Mouse (Mus musculus): Measurements from ENCODE around the gene Gtf3a.
"Not testable (repeated sequence)": the region's sequence is repeated elsewhere in the genome, so short reads cannot be mapped to it uniquely, and the experiment has no call there.

Gtf3a gene

DNA sequence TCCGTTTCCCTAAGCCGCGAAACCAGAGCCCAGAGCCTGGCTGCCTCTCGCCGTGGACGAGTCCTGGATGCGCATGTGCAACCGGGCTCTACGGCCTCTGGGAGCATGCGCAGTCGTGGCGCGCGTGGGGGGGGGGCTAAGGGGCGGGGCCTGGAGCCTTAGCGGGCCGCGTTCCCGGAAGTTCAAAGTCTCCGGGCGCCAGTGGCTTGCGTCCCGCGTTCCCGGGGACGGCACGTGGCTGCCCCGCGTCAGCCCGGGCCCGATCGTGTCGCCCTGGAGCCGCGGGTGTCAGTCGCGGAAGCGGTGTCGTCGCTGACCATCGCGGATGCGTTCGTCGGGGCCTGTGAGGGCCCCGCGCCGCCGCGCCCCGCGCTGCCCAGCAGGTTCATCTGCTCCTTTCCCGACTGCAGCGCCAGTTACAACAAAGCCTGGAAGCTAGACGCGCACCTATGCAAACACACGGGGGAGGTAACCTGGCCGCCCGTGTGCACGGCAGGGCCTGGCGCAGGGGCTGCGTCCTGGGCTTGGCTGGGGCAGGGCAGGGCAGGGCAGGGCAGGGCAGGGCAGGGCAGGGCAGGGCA lies at the start of gene Gtf3a:
Gene Gtf3a (plus strand): TSS at position 150 of the 581 bp plus-strand sequence.
- peak; percentile 58 for DNase-seq (ENCODE audit: low spot score)

DNA sequence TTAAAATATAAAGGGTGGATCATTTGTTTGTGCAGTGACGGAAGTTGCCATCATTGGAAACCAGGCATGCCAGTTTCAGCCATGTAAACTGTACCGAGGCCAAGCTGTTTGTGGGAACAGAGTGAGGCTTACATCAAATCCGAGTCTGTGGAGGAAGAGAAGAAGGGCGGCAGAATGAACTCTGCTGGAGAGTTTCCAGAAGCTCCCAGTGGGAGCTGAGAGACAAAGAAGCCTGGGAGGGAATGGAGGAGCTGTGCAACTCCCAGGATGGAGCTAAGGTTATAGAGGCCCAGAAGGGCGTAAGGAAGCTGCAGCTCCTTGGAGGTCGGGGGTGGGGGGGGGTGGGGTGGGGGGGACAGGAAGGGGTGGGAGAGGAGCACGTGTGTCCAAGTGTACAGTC lies 48.1 kb upstream of the Gtf3a start:
- DNase-seq (ENCODE audit: low spot score): no peak

DNA sequence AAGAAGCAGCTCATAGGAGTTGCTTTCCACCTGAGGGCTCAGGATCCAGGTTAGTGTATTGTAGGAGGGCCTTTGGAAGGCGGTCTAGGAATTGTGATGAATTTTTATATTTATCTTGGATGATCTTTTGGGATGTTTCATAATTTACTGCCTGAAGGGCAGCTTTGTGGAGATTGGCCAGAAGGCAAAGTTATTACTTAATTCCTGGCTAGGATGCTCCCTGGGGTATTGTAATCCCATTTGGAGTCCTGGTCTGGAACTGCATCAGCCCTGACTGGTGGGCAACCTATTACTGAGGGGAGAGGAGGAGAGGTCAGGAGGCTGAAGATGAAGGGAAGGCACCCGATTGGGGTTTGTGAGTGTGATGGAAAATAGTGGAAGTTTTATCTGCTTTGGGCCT lies 47.0 kb upstream of the Gtf3a start:
- no peak for DNase-seq (ENCODE audit: low spot score)

DNA sequence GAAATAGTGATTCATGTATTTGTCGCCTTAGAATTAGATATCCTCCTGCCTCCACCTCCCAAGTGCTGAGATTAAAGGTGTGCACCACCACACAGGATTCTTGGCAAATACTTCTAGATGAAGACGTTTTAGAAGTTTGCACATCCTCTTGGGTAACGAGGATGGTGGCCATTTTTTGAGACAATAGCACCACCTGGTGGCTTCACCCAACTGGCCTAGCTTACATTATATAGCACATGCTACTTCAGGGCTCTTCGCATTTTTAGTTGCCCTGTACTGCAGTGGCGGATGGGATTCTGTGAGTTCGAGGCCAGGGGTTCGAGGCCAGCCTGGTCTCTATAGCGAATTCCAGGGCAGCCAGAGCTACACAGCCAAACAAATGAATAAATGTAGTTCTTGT lies 44.1 kb upstream of the Gtf3a start:
- DNase-seq (ENCODE audit: low spot score): peak; percentile 56

DNA sequence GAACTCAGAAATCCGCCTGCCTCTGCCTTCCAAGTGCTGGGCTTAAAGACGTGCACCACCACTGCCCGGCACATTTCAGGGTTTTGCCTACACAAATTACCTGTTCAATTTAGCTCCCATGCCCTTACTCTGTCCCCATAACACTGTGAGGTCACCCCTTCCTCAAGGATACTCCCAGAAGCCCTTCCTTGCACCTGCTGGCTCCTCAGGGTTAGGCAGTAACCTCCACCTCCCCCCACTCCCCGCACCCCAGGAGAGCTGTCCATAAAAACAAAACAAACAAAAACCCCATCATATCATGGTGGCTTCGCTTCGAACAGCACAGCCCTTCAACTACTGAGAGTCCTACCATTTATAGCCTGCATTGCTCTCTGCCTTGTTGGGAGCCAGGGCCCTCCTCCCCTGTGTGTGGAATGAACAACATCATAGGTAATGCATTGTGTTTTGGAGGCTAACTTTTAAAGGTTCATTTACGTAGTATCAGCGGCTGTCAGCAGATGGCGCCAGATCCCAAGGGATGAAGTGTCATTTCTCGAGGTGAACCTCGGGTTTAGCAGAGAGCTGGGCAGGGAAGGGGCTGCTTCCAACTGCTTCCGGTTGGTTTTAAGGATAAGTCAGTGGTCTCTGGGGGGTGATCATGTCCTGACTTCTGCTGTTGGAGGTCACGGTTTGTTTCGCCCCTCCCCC lies 42.8 kb upstream of the Gtf3a start:
- peak; percentile 21 for DNase-seq (ENCODE audit: low spot score)

DNA sequence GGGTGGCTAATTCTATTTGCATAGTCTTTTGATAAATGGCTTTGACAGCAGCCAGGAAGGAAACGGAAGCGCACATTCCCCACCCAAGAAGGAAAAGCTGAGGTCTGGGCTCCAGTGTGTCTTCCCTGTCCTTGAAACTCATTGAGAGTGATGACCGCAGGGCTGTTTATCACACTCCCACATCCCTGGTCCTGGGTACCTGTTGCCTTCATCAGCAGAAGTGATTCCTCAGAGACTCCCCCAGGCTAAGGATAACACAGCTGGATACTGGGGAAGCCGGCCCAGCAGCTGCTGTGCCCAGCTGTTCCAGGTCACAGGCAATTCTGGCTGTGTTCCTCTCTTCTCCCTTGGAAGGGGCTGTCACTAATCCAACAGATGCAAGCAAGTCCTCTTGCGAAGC lies 40.9 kb upstream of the Gtf3a start:
- DNase-seq (ENCODE audit: low spot score): no peak

DNA sequence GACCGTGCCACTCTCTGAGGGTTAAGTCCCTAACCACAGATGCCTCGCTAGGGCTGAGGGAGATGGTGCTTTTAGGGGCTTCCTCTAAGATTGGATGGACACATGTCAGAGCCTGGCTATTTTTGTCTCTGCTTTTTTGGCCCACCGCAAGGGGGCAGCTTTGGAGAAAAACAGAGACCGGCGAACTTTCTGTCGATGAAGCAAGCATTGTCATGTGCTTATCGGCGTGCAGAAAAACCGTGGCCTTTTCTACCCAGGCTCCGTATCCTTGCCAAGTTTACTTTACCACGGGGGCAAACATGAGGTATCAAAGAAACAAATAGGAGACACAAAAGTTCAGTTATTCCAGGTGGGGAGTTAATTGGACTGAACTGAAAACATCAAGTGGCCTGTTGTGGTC lies 39.8 kb upstream of the Gtf3a start:
- no peak for DNase-seq (ENCODE audit: low spot score)

DNA sequence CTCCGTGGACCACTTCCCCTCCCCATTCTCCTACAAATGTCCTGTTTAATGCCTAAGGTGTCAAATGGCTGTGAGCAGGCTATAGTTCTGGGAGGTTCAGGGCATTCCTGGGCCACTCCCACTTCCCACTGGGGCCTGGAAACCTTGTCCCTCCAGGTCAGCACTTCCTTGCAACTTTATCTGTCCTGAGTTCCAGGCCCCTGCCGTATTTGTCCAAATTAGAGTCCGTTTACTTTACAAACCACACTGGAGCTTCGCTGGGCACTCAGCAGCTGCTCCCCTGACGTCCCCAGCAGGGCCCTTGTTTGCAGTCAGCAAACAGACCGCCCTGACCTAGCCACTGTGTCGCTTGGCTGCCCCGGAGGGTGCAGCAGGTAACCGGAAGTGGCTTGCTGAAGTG lies 36.3 kb upstream of the Gtf3a start:
- DNase-seq (ENCODE audit: low spot score): no peak

DNA sequence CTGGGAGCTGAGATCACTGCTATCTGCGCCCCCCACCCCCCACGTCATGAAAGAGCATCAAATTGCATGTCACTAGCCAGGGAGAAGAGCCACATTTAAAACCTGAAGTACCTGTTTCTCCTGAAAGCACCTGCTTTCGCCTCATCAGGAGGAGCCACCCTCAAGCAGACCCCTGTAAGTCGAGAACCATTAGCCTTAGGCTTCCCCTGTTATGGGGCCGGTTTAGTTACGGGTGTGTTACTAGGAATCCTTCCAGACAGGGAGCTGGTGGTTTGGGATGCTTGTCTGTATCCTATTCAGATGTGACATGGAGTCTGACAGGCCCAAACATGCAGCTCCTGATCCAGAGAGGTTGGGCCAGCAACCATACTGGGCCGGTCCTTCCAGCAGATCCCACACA lies 35.1 kb upstream of the Gtf3a start:
- DNase-seq (ENCODE audit: low spot score): no peak

DNA sequence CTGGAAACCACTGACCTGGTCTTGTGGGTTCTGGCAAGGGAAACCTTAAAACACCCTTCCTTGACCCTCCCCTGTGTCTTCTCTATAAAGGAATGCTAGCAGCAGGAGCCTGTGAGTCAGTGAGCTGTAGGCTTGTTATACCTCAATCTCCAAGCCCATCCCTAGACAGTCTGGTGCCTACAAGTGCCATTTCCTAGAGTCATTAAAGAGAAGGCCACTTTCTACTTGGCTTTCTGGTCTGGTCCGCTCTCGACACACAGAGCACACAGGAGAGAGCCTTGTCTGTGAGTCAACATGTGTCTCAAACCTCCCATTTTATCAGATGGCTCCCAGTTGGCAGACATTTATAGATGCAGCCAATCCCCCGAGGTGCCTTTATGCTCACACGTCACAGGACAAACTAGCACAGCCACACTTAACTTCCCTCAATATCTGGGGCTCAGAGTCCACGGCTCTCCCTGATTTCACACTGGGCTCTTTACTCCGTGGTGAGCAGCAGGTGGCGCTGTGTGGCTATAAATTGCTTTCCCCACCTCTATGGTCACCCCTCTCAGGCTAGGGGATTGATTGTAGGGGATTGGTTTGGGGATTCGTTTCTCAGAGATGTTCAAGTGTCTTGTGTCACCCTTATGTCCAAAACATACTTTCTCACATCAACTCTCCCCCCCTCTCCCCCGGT lies 34.2 kb upstream of the Gtf3a start:
- no peak for DNase-seq (ENCODE audit: low spot score)

DNA sequence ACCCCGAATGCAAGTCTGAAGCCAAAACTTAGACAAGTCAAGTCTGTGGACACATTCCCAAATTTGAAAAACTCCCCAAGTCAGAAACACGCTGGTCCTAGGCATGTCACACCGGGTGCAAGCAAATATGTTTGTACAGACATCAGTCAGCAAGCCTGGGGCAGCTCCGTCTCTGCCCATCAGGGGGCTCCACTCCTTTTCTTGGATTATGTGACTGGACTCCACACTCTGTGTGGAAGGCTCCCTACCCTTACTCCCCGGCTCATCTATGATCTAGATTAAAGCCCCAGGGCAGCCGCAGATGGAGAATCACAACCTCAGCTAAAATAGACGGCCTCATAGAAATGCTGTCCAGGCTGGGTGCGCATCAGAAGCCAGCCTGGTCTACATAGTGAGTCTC lies 32.2 kb upstream of the Gtf3a start:
- DNase-seq (ENCODE audit: low spot score): no peak

DNA sequence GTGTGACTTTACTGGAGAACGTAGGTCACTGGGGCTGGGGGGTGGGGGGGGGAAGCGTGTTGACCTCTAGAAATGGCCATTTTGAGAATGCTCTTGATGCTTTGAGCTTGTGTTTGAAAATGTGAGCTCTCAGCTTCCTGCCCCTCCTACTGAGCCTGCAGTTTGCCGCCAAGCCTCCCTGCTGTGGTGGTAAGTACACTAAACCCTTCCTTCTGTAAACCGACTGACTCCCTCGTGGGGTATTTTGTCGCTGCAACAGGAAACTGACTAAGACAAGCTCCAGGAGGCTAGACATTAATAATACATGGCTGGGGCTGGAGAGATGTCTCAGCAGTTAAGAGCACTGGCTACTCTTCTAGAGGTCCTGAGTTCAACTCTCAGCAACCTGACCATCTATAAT lies 31.7 kb upstream of the Gtf3a start:
- DNase-seq (ENCODE audit: low spot score): no peak

DNA sequence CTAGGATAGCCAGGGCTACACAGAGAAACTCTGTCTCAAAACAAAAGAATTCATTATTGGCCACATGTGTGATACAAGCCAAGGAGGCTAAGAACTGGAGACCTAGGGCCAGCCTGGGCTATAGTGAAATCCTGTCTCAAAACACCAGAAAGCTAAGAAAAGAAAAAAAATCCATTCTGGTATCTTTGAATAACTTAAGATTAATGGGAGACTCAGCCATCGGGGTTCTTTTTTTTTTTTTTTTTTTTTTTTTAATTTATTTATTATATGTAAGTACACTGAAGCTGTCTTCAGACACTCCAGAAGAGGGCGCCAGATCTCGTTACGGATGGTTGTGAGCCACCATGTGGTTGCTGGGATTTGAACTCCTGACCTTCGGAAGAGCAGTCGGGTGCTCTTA lies 31.1 kb upstream of the Gtf3a start:
- not testable (repeated sequence) for DNase-seq (ENCODE audit: low spot score)

DNA sequence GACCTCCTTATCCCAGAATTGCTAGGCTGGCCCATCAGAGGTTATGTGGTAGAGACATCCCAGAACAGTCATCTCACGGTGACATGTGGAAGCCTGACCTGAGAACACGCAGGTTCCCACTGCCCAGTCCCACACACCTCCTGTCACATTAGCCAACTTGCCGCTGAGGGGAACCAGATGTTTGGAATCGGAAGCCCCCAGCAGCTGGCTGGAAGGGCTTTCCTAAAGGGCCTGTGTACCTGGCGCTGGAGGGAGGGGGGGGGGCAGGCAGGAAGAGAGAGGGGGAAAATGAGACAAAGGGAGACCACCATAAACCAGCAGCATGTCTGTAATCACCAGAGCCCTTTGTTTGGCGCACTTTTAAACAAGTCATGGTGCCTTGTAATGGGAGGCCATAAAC lies 28.6 kb upstream of the Gtf3a start:
- DNase-seq (ENCODE audit: low spot score): no peak

DNA sequence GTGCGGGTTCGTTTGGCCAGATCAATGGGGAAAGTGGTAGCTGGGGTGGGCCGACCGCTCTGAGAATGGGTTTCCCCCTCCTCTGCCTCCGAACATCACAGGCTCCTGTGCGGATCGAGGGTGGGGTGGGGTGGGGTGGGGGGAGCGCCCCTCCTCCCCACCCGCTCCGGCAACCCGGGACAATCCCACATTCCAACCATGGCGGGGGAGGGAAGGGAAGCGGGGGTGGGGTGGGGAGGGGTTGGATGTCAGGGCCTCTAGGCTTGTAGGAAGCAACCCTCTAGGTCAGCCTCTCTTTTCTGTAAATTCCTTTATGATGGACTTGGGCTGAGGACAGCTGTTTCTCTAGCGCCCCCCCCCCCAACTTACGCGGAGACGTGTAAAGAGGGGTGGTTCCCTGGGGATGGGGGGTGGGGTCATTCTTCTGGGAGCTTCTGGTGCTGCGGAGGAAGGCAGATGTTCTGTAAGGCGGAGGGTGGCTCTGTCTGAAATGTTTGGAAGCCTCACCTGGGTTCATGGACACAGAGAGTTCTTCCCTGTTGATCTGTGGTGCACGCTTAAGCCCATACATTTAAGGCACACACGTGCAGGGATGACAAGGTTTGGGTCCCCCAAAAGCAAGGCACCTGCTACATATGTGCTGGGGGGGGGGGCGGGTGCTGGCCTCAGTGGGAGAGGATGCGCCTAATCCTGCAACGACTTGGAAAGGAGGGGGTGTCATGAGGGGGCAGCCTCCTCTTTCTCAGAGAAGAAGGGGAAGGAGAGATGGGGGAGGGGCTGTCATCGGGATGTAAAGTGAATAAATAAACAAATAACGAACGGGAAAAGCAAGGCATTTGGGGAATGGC lies 27.9 kb upstream of the Gtf3a start:
- no peak for DNase-seq (ENCODE audit: low spot score)

DNA sequence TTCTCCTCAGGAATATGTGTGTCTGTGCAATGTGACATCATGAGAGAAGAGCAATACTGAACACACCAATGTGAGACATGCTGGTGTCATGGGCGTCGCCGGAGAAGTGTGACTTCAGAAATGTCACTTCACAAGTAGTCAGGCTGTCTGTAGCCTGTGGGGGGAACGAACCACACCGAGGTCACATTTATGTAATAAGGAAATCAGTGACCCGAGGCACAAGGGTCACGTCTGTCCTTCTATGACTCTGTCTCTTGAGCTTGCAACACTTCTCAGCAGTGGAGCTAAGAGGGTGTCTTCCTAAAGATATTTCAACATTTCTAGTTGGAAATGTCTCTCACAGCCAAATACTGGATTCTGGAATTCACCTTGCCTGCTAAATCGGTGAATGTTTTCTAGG lies 27.2 kb upstream of the Gtf3a start:
- no peak for DNase-seq (ENCODE audit: low spot score)

DNA sequence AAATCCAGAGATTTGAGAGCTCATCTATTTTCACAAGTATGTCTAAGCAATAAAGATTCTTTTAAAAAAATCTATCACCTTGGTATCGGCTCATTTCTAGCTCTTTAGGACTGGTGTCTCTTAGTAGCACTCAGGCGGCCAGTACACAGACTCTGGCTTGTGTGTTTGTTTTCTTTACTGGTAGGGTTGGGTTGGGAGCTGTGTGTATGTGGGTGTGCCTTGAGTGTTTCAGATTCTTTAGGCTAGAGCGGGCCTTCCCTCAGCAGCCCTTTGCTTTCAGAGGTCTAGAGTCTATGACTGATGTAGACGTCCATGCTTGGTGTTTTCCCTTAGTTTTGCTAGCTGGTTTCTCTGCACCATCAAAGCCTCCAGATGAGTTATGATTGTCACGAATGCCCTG lies 24.9 kb upstream of the Gtf3a start:
- no peak for DNase-seq (ENCODE audit: low spot score)

DNA sequence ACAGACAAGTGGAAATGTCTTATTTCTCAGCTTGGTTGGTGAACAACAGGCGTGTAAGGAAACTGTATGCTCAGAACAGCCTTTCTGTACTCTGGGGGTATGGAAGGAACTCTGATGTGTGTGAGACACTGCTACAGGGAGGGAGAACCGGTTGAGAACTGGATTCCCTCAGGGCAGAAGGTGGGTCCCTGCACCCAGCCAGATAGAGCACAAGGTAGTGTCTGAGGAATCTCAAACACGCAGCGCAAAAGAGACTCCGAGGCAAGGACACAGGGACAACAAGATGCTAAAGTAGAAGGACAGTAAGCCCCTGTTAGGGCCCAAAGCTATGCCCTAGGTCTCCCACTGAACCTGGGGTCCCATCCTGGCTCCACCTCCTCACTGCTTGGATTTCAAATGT lies 21.8 kb upstream of the Gtf3a start:
- DNase-seq (ENCODE audit: low spot score): no peak

DNA sequence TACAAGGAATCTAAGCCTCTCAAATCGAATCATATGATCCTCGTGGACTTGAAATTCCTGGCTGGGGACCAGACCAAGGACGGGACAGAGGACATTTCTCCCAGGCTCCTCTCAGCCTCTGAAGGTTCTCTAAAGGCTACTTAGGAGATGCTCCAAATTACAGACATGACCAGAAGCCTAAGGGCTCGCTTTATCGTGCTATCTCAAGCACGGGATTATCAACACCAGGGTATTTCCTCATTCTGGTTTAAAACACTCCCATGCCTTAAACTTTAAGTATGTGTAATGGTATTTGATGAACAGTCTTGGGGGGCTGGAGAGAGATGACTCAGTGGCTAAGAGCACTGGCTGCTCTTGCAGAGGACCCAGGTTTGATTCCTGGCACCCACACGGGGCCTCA lies 17.0 kb upstream of the Gtf3a start:
- no peak for DNase-seq (ENCODE audit: low spot score)

DNA sequence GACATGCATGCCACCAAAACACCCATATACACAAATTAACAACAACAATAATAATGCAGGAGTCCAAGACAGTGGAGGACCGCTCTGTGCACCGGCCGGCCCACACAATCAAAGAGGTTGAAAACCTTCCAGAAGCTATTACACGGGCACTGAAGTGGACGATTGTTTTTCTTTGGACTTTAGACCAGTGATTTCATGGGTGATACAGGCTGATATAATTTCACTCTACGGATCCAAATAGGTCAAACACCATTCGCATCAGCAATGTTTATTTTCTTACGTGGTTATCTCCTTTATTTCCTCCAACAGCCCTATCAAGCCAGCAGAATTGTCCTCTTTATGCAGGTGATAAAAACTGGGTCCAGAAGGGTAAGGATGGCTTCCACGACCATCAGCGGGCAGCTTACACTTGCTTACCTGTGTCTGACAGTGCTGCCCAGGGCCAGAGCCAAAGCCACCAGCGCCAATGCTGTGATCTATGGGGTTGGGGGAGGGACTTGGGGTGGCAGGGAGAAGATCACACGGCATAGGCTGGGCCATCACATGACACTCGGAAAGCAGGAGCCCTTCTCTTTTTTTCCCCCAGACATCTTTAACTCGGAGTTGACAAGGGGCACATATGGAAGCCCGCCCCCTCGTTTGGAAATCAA lies 16.4 kb upstream of the Gtf3a start:
- DNase-seq (ENCODE audit: low spot score): no peak

DNA sequence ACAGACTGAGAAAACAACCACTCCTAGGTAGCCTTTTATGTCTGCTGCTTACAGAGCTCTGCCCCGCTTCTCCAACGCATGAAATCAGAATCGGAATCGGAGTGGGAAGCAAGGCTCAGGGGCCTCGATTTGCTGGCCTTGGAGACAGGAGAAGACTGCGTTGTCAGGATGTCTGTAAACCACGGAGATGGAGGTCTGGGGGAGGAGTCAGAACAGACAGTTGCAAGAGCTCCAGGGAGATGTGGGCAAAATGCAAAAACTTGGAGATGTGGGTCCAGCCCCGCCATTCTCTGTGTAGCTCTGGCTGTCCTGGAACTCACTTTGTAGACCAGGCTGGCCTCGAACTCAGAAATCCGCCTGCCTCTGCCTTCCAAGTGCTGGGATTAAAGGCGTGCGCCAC lies 15.0 kb upstream of the Gtf3a start:
- DNase-seq (ENCODE audit: low spot score): no peak
